Mouse (Mus musculus) brain, adult 2 months (tissue): Measurements from ENCODE around the gene Uqcr11.

Experiments
- DNase-seq: peaks from one replicate; pipeline ENCODE4 v3.0.0; 2011; ENCODE audit warnings: low read depth, low spot score

Gene Uqcr11

DNA sequence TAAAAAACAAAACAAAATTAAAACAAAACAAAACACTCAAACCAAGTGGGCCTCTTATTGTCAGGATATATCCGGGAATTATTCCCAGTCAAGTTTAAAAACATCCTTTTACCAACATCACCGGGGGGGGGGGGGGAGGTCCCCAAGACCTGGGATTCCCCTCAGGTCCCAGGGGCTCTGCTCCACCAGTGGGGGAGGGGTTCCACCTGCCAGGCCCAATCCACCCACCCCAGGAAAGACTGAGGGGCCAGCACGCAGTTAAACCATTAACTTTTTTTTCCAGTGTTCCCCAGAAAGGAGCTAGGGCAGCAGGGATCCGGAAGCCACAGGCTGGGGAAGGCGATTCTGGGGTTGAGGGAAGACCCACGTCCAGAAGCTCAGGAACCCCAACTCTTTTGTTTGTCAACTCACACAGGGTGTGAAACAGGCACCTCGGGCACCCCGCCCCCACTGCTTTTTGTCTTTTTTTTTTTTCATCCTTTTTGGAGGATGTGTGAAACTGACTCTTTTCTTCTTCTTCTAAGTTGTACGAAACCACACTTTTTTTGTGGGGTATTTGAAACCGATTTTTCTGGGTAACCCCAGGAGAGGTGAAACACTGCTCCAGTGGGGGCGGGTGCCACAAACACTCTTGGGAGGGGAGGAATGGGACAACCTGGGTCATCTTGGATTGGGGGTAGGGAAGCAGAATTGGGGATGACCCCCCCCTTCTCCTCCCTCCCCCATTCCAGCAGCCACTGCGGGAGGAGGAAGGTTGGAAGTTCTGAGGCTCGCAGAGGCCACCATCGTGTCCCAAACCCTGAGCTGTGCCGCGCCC, 25.1 kb upstream of the Uqcr11 start:
- no peak for DNase-seq

DNA sequence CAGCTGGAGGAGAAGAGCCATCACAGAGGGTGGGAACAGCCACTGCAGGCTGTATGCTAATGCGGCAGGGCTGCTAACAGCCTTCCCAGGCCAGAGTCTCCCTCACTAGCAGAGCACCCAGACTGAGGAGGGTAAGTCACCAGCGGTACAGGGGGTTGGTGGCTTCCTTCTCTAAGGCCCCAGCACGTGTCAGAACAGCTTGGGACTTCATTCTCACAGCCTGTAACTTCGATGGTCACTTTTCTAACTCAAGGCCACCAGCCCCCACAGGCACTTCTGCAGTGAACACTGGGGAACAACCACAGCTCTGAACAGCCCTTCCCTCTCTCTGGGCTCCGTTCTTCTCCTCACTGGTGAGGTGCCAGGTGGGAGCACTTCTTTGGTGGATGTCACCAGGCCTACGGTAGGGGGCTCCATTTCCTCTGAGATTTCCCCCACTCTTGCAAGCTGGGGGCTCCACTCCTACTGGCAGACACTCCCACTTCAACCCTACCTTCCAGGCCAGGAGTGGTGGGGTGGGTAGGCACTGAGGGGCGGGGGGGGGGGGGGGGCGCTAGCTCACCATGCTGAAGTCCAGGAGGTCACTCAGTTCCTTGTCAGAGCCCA, 23.8 kb upstream of the Uqcr11 start:
- DNase-seq = no peak

DNA sequence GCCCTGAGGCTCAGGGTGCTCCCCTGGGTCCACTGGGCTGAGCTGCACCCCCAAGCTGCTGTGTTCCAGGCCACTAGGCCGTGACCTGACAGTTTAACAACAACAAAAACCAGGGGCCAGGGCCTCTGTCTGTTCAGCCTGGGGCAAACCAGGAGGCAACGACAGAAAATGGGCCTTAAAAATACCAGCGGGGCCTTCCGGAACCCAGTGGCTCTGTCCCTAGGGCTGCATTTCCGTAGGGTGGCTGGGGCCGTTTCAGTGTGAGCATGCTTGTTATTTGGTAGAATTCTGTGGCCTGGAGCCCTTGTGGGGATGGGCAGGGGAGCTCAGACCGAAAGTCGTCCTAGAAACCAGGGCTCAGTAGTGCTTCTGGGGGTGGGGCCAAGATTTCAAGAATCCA, 23.2 kb upstream of the Uqcr11 start:
- DNase-seq = no peak

DNA sequence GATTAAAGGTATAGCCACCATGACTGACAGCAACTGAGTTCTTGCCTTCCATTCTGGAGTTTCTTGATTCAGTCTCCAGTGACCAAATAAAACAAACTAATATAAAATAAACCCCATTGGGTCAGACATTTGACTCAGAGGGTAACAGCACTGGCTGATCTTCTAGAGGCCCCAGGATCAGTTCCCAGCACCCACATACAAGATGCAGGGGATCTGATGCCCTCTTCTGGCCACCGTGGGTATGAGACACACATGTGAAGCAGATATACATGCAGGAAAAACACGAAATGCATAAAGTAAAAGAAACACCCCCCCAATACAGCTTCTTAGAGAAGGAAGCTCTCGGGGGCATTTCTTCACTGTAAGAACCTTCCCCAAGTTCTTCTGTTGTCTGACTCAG, 18.4 kb upstream of the Uqcr11 start:
- DNase-seq = no peak

DNA sequence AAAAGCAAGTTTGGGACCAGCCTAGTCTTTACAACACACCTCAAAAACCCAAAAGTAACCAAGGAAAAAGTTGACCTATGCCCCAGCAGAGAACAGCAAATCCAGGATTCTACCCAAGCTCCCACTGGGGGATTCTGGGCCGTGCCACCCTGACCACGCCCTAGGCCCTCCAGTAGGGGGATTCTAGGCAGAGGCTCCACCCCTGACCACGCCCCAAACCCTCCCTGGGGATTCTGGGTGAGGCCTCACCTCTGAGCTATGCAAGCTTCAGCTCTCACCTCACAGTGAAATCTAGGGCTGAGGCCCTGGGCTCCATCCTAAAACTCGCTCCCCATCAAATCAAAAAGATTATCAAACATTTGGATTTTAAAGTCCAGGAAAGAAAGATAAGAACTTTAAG, 16.9 kb upstream of the Uqcr11 start:
- no peak for DNase-seq

DNA sequence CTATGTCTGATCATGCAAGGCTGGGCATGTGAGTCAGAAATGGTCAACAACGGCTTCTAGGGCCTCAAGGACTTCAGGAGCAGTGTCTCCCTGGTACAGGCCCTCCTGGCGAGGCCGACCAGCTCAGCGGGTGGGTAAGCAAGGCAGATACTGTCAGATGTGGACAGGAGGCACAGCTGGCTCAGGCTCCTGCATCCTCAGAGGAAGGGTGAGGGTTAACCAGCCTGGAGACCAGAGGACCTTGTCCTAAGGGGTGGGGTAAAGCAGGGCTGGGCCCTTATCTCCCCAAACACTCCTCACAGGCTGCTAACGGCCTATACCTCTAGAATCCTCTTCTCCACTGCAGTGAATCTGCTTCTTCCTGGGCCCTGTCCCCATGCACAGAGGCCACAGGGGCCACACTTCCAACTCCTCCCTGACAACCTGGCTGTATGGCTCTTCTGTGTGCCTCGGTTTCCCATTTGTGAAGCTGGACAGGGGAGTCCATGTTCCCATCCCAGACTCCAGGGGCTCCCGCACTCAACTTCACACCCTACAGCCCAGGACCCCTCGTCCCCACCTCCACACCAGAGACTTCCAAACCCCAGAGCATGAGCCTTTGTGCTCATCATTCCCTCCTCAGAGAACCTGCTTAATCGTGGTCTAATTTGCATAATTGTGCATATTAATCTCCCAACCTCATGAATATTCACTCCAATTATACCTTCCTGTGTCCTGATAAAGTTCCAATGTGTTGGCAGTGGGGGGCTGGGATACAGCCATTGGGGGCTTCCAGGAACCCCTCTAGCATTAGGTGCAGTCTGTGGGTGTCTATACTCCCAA, 15.2 kb upstream of the Uqcr11 start:
- no peak for DNase-seq

DNA sequence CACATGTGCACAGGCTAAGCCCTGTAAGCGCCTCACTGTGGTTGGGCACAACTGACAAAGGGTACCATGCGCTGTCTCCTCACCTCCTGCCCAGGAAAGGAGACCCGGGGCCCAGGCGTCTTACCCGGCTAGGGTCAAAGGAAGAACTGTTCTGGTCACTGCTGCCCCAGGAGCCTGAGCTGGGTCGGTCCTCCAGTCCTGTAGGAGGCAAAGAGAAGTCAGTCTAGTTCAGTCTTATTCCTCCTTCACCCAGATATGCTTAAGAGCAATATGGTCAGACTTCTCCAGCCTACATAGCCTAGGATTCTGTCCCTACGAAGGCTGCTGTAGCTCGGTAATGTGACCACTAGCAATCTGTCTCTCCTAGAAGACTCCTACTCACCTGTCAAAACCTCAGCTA, 14.6 kb upstream of the Uqcr11 start:
- DNase-seq = no peak

DNA sequence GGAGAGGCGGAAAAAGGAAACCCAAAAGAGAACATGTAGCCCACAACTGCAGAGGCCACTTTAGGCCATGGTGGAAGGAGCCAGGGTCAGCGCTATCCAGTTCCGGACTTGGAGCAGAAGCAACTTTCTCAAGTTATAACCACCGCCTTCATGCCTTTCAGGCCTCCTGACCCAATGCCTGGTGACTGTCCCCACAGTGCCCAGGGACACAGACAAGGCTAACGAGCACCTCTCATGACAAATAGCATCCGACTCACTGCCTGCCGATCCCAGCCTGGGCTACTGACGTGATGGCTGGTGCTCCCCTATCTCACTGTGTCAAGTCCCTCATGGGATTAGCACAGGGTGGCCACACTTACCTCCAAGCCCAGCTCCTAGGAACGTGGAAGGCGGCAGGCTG, 14.1 kb upstream of the Uqcr11 start:
- no peak for DNase-seq

DNA sequence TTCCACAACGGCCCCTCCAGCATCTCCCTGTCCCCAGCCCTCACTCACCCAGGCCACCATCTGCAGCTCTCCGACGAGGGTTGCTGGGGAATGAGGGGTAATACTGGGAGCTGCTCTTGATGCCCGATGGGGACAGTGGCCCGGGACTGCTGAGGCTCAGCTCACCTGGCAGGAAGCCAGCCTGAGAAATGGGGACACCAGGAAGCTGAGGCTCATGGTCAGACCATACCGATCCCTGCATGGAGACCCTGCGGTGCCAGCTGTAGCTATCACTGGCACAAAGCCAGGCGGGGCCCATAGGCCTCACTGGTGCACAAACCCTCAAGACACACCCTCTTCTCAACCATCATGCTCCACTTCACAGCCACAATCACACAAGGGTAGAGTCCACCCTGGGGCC, 12.8 kb upstream of the Uqcr11 start:
- DNase-seq = no peak

DNA sequence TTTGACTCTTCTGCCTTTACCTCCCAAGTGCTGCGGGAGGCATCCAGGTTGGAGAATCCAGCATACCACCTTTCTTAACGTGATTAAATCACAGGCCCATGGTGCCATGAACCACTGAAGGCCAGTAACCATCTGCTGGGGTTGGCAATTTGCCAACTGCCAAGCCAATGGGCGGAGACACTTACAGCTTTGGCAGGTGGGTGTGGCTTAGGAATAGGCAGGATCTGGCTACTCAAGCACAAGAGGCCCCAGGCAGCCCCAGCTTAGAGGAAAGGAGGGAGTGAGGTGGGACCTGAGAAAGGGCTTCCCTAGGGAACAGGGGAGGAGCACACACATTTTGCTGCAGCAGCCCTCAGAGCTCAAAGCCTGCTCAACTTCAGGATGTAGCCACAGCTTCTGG, 11.7 kb upstream of the Uqcr11 start:
- DNase-seq = peak; percentile 92

DNA sequence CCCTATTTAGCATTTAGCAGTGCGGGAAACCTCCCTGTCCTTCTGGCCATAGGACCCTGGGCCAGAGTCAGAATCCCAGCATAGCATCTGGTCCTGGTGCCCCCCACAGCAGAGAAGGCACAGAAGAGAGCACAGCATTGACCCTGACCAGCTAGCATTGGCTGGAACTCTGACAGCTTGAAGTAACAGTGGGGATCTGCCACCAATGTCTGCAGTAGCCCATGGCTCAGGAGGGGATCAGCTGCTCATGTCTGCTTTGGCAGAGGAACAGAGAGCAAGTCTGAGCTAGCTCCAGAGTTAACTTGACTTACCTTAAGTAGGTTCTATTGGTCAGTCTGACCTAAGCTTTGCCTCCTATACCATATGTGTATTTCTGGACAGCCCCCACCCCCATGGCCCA, 11.2 kb upstream of the Uqcr11 start:
- peak; percentile 53 for DNase-seq

DNA sequence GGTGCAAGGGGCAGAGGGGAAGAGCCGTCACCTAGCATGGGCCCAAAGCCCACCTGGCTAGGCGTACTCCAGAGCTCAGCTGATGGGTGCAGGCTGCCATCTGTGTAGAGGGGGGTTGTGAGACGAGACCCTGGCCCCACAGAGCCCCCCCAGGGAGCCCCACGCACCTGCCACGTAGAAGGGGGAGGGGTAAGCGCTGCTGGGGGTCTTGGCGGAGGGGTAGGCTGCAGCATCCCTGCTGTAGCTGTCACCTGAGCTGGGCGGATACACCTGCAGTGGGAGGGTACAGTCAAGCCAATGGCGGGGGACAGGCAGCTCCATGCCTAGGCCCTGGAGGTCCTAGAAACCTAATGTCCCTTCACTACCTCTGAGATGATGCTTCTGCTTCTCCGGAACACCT, 10.7 kb upstream of the Uqcr11 start:
- DNase-seq = no peak

DNA sequence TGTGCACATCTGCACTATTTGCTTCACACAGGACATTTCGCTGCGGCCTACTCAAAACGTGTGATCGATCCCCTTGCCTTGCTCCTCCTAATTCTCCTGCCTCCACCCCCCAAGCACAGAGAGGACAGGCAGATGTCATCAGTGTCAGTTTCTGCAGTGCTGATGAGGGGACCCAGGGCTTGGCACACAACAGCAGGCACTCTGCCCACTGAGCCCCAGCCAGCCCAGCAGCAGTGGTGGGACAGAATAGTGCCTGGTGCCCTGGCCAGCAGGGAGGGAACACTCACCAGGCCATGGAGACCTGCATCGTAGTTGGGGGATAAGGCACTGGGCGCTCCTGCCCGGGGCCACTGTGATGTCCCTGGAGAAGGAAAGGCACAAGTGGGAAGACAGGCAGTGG, 8.9 kb upstream of the Uqcr11 start:
- DNase-seq = no peak

DNA sequence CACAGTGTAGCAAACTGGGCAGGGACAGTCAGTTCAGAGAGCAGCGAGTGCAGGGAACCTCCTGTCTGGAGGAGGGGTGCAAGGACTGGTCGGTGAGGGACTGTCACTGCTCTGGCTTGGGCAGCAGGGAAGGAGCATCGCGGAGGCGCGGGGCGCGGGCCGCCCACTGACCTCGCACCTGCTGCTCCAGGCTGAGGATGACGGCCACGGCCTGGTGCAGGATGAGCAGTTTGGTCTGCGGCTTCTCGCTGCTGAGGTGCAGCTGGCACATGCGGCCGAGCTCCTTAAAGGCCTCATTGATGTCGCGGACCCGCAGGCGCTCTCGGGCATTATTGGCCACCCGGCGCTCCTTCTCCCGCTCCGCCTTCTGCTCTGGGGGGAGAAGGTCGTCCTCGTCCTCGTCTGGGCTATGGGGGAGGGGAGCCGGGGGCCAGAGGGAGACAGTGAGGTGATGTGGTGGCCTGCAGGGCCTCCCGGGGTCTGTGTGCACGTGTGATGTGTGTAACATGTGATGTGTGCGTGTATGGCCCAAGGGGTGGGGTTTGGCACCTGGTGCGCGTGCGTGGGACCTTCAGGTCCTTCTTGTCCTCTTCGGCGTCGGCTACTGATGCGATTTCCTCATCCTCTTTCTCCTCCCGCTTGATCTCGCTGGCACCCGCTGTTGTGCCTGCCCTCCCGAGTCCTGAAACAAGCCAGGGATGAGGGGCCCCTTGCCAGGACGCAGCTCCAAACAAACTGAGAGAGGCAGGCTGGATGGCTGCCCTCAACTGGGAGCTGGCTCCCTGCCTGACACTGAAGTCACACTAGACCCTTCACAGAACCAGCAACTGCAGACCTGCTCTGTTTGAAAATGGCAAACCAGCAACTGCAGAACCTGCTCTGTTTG, 6.3 kb upstream of the Uqcr11 start:
- peak; percentile 92 for DNase-seq

DNA sequence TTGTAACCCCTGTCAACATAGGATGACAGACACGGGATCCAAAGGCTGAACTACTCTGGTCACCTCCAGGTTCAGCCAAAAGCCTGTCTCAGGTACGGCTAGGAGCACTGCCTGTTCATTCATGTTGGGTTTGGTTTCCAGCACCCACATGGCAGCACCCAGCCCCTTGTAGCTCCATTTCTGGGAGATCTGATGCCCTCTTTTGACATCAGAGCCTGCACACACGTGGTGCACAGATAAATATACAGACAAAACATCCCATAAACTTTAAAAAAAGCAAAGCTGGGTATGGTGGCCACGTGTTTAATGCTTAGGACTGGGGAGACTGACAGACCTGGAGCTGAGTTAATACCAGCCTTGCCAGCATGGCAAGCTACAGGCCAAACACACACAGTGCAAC, 1.3 kb upstream of the Uqcr11 start:
- DNase-seq = no peak

DNA sequence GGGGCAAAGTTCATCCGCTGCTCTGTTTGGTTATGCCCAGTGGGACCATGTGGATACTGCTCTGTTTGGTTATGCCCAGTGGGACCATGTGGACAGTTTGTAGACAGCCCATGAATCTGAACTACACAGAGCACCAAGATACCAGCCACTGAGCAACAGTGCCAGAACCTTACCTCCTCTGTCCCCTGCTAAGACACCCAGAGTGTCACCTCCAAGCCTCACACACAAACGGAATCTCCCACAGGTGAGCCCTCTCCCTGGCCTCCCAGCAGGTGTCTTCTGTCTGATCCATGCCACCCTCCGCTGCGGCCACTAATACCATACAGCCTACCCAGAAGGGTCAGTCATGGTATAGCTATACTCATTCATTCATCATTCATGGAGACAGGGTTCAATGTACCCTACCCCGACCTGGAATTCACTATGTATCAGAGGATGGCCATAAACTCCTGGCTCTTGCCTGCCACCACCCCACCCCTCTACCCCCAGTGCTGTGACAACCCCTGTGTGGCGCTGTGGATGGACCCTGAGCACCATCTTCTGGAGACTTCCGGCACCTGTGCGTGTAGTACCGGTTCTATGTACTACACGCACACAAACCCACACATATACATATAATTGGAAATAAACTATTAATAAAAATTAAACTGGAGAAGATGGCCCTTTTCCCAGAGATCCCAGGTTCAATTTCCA, 1.0 kb downstream of the Uqcr11 start:
- peak; percentile 38 for DNase-seq

DNA sequence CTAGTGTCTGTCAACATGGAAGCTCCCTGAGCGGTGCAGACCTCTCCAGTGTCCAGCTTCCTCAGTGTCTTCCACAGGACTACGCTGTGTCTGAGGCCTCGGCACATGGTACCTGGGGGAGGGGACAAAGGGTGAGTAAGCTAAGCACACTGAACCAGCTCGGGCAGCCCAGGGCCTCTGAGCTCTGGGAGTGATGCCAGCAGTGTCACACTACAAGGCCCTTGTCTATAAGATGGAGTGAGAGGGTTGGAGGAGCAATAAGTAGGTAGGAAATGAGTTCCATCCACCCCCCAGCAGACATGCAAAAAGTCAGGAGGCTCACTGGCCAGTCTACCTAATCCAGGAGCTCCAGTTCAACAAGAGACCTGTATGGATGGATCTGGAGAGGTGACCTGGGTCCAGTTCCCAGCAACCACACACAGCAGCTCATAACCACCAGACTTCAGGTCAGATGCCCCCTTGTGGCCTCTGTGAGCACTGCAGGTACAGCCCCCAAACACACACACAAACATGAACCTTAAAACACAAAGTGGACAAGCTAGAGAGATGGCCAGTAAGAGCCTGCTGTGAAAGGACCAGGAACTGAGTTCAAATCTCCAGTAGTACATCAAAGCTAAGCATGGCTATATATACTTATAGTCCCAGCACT, 3.5 kb downstream of the Uqcr11 start:
- DNase-seq = no peak

DNA sequence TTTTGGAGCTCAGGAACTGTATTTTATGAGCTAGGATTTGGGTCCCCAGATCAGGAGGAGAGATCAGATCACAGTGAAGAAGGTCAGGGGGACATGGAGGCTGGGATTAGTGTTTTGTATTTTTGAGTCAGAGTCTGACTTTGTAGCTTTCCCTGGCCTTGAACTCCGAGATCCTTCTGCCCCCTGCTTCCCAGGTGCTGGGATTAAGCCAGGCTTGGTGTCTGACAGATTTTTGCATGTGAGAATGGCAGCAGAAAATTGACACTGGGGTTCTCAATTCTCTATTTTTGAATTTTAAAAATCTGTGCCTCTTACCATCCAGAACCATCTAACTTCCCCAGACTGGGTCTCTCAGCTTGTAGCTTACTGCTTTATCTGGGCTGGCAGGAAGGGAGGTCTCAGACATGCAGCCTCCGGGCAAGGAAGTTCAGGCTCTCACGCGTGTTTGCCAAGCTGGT, 5.9 kb downstream of the Uqcr11 start:
- DNase-seq = no peak

DNA sequence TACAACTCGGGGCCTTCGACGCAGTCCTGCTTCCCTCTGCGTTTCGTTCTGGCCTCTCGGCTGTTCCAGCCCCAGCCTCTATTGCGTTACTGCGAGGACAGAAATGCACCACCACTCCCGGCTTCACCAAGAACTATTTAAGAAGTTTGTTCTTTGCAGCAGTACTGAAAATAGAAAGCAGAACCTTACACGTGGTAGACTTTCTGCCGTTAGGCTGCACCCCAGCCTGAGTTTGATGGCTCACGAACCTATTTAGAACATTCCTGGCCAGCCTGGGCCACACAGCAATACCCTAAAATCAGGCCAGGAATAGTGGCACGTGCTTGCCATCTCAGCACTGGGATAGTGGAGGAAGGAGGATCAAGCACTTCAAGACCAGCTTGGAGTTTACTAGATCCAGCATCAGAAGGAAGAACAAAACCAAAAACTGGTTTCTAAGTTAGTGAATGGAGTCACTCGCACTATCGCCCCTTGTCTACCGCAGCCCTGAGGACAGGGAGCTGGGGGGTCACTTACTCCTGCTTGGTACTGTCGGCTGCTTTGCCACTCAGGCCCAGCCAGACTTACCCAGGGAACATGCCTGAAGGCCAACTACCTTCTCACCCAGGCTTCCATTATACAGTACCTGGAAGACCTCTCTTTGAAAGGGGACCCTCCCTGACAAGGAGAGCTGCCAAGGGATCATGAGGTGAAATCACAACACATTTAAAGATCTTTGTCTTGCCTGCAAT, 6.5 kb downstream of the Uqcr11 start:
- DNase-seq = peak; percentile 45
